Mouse (Mus musculus) liver, embryonic 14.5 days (tissue): ENCODE data around the gene Uap1l1.

Experiments used
- CTCF ChIP-seq: IDR thresholded peaks from 2 replicates; pipeline ENCODE4 v1.5.1; 2016; ENCODE audit warnings: antibody characterized with exemption, low read depth, control low read depth
- EP300 ChIP-seq: IDR thresholded peaks from 2 replicates; pipeline ENCODE4 v1.6.1; 2016; ENCODE audit warnings: antibody characterized with exemption, low read depth

DNA sequence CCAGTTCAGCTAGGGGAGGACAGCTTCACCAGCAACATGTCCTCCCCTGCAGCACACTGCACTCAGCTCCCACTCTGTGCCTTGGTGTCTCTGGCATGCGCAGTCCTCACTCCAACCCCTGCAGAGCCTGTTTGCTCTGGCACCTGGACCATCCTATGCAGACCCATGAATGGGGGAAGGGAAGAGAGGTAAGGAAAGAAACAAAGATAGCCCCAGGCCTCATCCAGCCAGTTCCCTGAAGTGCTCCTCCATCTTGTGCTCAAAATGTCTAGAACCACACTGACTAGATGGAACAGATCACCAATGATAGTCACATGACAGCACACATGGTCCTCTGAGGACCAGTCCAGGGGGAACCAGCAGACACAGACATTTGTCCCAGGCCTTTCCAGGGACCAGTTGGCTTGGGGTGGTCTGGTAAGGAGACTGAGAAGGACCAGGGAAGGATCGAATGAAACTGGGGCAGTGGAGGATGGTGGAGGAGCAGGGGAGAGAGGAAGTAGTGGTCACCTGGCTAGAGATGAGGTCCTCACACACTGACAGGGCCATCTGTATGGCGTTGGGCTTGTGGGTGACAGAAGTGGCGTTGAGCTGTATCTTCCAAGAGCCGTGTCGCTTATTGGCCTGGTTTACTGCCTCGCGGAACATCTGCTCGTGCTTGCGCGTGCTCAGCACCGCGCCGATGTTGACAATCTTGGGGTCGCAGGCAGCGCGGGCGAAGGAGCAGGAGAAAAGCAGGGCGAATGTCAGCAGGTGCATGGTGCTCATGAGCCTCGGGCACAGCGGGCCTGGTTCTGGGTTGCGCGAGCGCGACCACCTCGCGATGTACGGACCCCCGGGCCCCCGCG is 47.1 kb downstream of the Uap1l1 start:
- TF ChIP-seq CTCF (no peak), EP300 (no peak)
